Mouse (Mus musculus) hindlimb bud, embryonic 11.5 days (tissue): ENCODE measurements at regions not wholly inside any gene's neighbourhood (a gene's known extent, or its start where the extent isn't known, plus 50 kb on each side); places are given as distances from the start of the nearest gene placed in this dataset.
A peak's percentile ranks its signal among the peaks of the same experiment; 100 is the strongest.

ENCODE experiments used
- DNase-seq: peaks from one replicate; pipeline ENCODE4 v3.0.0-alpha.2; 2012; ENCODE audit warnings: low read depth, low spot score; ENCODE audit errors: extremely low spot score

- no peak for DNase-seq
Observed at GRCm38 (mm10) chr1:177336436-177336835, 78.4 kb upstream of the Akt3 start.

DNA sequence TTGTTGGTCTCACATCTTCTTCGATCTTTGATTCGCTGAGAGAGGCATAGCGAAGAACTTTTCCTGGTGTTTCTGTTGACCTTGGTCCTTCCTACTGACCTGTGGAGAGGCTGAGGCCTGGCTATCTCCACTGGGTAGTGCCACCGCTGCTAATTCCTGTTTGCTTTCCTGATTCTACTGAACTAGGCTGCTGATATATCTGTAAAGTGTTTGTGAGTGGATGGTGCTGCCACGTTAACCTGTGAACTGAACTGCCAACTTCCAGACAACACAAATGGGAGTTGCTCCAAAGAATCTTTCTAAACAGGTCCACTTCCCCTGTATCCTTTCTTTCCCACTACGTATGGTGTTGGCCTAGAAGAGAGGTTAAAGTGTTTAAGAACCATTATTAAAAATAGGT lies 78.0 kb upstream of the Akt3 start:
- no peak for DNase-seq

GRCm38 (mm10) chr1:177323366-177323765 lies 65.4 kb upstream of the Akt3 start:
- DNase-seq: no peak

DNA sequence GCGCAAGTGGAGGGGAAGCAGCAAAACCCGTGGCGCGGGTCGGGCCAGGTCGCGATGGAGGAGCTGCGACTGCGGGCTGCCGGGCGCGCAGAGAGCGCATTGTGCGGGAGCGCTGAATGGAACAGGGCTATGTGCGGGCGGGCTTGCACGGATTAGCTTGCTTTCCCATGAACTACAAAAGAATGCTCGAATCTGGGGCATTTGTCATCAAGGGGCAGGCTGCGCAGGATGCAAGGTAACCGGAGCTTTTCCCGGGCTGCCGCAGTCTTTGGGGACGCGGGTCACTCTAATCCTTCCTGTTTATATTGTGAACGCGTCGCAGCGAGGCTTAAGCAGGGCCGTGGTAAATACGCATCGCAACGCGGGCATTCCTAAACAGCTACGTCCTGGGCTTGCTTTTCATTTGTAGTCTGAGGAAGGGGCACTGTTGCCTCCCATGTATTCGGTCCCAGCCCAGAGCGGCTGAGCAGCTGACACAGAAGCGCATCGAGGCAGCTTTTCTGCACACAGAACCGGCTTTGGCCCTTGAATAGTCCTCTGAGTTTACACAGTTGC lies 64.8 kb upstream of the Akt3 start:
- no peak for DNase-seq

GRCm38 (mm10) chr1:177322307-177322685 lies 64.3 kb upstream of the Akt3 start:
- DNase-seq: no peak

GRCm38 (mm10) chr1:177321655-177322306 lies 63.8 kb upstream of the Akt3 start:
- DNase-seq: no peak

- peak; percentile 18 for DNase-seq
Observed at GRCm38 (mm10) chr1:177308213-177308872, 50.3 kb upstream of the Akt3 start.
